Mouse (Mus musculus) liver, postnatal 0 days (tissue): ENCODE measurements around the gene Plekhn1. TPM values are rescaled to one million over a fixed set of nuclear protein-coding genes. Genes with fewer than 3 reads are reported as not detected.

Experiments
- ATAC-seq: fragments of 200-750 bp; cut with Nextera tagmentation; 2 replicates; pipeline ENCODE4 v1.8.0; 2017; ENCODE audit warnings: mild to moderate bottlenecking, moderate library complexity
- DNase-seq: peaks from one replicate; pipeline ENCODE4 v3.0.0-alpha.2; 2016
- H3K27ac ChIP-seq: fragments of 300-500 bp; sonication (generic); 2 replicates; pipeline ENCODE4 v1.5.1; 2014; ENCODE audit warnings: antibody characterized with exemption, moderate library complexity, mild to moderate bottlenecking, low read depth
- H3K27me3 ChIP-seq: fragments of 300-500 bp; sonication (generic); 2 replicates; pipeline ENCODE4 v1.6.1; 2014; ENCODE audit warnings: low read length, control low read depth, mixed read lengths; ENCODE audit not compliant: insufficient read depth
- H3K36me3 ChIP-seq: fragments of 300-500 bp; sonication (generic); replicated peaks from 2 replicates; pipeline ENCODE4 v1.6.1; 2014; ENCODE audit warnings: mild to moderate bottlenecking, control low read depth, low read length, moderate library complexity, mixed read lengths; ENCODE audit not compliant: insufficient read depth
- H3K4me1 ChIP-seq: fragments of 300-500 bp; sonication (generic); 2 replicates; pipeline ENCODE4 v1.6.1; 2014; ENCODE audit warnings: antibody characterized with exemption, mild to moderate bottlenecking, control low read depth; ENCODE audit not compliant: insufficient read depth
- H3K4me2 ChIP-seq: fragments of 300-500 bp; sonication (generic); 2 replicates; pipeline ENCODE4 v1.6.1; 2014; ENCODE audit warnings: low read depth, mild to moderate bottlenecking, low read length, moderate library complexity, mixed read lengths
- H3K4me3 ChIP-seq: fragments of 300-500 bp; sonication (generic); 2 replicates; pipeline ENCODE4 v1.5.1; 2014; ENCODE audit warnings: low read depth, low read length
- H3K9ac ChIP-seq: fragments of 300-500 bp; sonication (generic); replicated peaks from 2 replicates; pipeline ENCODE4 v1.6.1; 2014; ENCODE audit warnings: mild to moderate bottlenecking, moderate library complexity
- H3K9me3 ChIP-seq: fragments of 300-500 bp; sonication (generic); 2 replicates; pipeline ENCODE4 v1.6.1; 2016; ENCODE audit warnings: mild to moderate bottlenecking, control low read depth, low read length, mixed read lengths
- CTCF ChIP-seq: sonication (generic); IDR thresholded peaks from 2 replicates; pipeline ENCODE4 v1.5.1; 2016; ENCODE audit warnings: antibody characterized with exemption, low read depth
- EP300 ChIP-seq: IDR thresholded peaks from 2 replicates; pipeline ENCODE4 v1.6.1; 2016; ENCODE audit warnings: antibody characterized with exemption, low read depth, mild to moderate bottlenecking
- WGBS: fragments of 180-500 bp; shearing (Covaris S2); extraction: QIAGEN DNeasy Blood & Tissue Kit; methylation state at CpG from one replicate; pipeline ENCODE4 v1.1.7; 2014; ENCODE audit not compliant: insufficient replicate concordance; 5-methylcytosine and 5-hydroxymethylcytosine counted together
- polyA plus RNA-seq: library from polyadenylated mRNA; unstranded; fragments of >200 nt; fragmentation: Nextera tagmentation; extraction: Ambion mirVana; gene quantifications from 2 replicates; pipeline ENCODE4 v1.2.1, GENCODE M21; 2015

Plekhn1 gene
- polyA plus RNA-seq, 1 experiment from 2014 or later, result 2.3 TPM

- Histone ChIP-seq H3K36me3 (peaks cover 24% of the 10 kb centered on the region), H3K27me3 (no peaks in the 10 kb centered on the region), H3K4me1 (peaks cover 5% of the 10 kb centered on the region), H3K4me3 (no peak overlapping the region), H3K4me2 (peak overlapping the region; percentile 27; the same call in 1 of the 2 replicates), H3K27ac (no peak overlapping the region), H3K9me3 (no peaks in the 10 kb centered on the region), H3K9ac (no peak overlapping the region)
- DNase-seq (no peak), ATAC-seq (peak; percentile 36; the same call in 1 of the 2 replicates)
- WGBS, result 34% methylated on average over 12 of the region's 12 CpGs
- TF ChIP-seq CTCF (no peak), EP300 (no peak)
These were observed 6.1 kb downstream of the Plekhn1 start for GRCm38 (mm10) chr4:156228393-156229024.

- no peak overlapping the region for H3K4me3 ChIP-seq
These were observed 6.8 kb downstream of the Plekhn1 start for GRCm38 (mm10) chr4:156227752-156228392.

GRCm38 (mm10) chr4:156224276-156224675 is 10.4 kb downstream of the Plekhn1 start:
- DNase-seq (no peak), ATAC-seq (no peak)
- WGBS, result 87% methylated on average over 2 of the region's 2 CpGs
- Histone ChIP-seq H3K27me3 (no peaks in the 10 kb centered on the region), H3K4me2 (no peak overlapping the region), H3K36me3 (peaks cover 3% of the 10 kb centered on the region), H3K4me3 (no peak overlapping the region), H3K27ac (no peak overlapping the region), H3K9me3 (no peaks in the 10 kb centered on the region), H3K4me1 (peaks cover 5% of the 10 kb centered on the region), H3K9ac (no peak overlapping the region)
- TF ChIP-seq CTCF (no peak), EP300 (no peak)

More at GRCm38 (mm10) chr4:156227752-156228392, 6.8 kb downstream of the Plekhn1 start:
- ATAC-seq, result 0 out of 2 replicates have a peak, but pooled peaks have one; percentile 16
- H3K4me2 ChIP-seq, result peak overlapping the region; percentile 27; the same call in 1 of the 2 replicates
- H3K27me3 ChIP-seq, result no peaks in the 10 kb centered on the region
- peaks cover 5% of the 10 kb centered on the region for H3K4me1 ChIP-seq
- H3K9me3 ChIP-seq, result no peaks in the 10 kb centered on the region
- no peak for TF ChIP-seq EP300
- TF ChIP-seq CTCF, result no peak
- 58% methylated on average over 18 of the region's 18 CpGs for WGBS
- no peak overlapping the region for H3K9ac ChIP-seq
- no peak overlapping the region for H3K27ac ChIP-seq
- DNase-seq, result no peak
- H3K36me3 ChIP-seq, result peaks cover 24% of the 10 kb centered on the region

- 79% methylated on average over 11 of the region's 11 CpGs for WGBS
- no peak overlapping the region for H3K9ac ChIP-seq
- no peak overlapping the region for H3K4me3 ChIP-seq
- no peaks in the 10 kb centered on the region for H3K4me1 ChIP-seq
- TF ChIP-seq CTCF (no peak), EP300 (no peak)
- ATAC-seq (no peak), DNase-seq (no peak)
- H3K4me2 ChIP-seq, result no peak overlapping the region
- no peaks in the 10 kb centered on the region for H3K36me3 ChIP-seq
- no peaks in the 10 kb centered on the region for H3K27me3 ChIP-seq
- H3K27ac ChIP-seq, result no peak overlapping the region
- no peaks in the 10 kb centered on the region for H3K9me3 ChIP-seq
These were observed 14.7 kb downstream of the Plekhn1 start for GRCm38 (mm10) chr4:156219936-156220335.

GRCm38 (mm10) chr4:156217838-156218237 is 16.8 kb downstream of the Plekhn1 start:
- H3K27me3 ChIP-seq, result no peaks in the 10 kb centered on the region
- no peak overlapping the region for H3K4me2 ChIP-seq
- no peaks in the 10 kb centered on the region for H3K4me1 ChIP-seq
- no peak overlapping the region for H3K9ac ChIP-seq
- ATAC-seq (no peak), DNase-seq (no peak)
- no peaks in the 10 kb centered on the region for H3K9me3 ChIP-seq
- no peak overlapping the region for H3K27ac ChIP-seq
- no peaks in the 10 kb centered on the region for H3K36me3 ChIP-seq
- TF ChIP-seq EP300 (no peak), CTCF (no peak)
- H3K4me3 ChIP-seq, result no peak overlapping the region
- WGBS, result 79% methylated on average over 16 of the region's 16 CpGs

- Histone ChIP-seq H3K27ac (no peak overlapping the region), H3K9me3 (no peaks in the 10 kb centered on the region), H3K4me1 (no peaks in the 10 kb centered on the region), H3K4me2 (no peak overlapping the region), H3K4me3 (no peak overlapping the region), H3K27me3 (no peaks in the 10 kb centered on the region), H3K36me3 (no peaks in the 10 kb centered on the region), H3K9ac (no peak overlapping the region)
- no peak for ATAC-seq
- TF ChIP-seq EP300, result no peak
- no peak for TF ChIP-seq CTCF
- no peak for DNase-seq
- 83% methylated on average over 16 of the region's 16 CpGs for WGBS
These were observed 17.5 kb downstream of the Plekhn1 start for GRCm38 (mm10) chr4:156217022-156217669.
